Mouse (Mus musculus) erythroblast, embryonic 14.5 days (primary cell): ENCODE results near the gene Gfi1b. TPM values are rescaled to one million over a fixed set of nuclear protein-coding genes. Genes with fewer than 3 reads are reported as not detected.

Source experiments
- H3K27me3 ChIP-seq: 2 replicates; pipeline ENCODE4 v1.6.1; 2012; ENCODE audit warnings: inconsistent platforms; ENCODE audit not compliant: control insufficient read depth
- H3K36me3 ChIP-seq: 2 replicates; pipeline ENCODE4 v1.6.1; 2012; ENCODE audit warnings: mild to moderate bottlenecking, inconsistent platforms; ENCODE audit not compliant: control insufficient read depth
- H3K4me1 ChIP-seq: 2 replicates; pipeline ENCODE4 v1.6.1; 2012; ENCODE audit warnings: inconsistent platforms; ENCODE audit not compliant: control insufficient read depth
- H3K4me3 ChIP-seq: replicated peaks from 2 replicates; pipeline ENCODE3; 2012; ENCODE audit warnings: moderate library complexity, mild to moderate bottlenecking, inconsistent platforms
- H3K9me3 ChIP-seq: 2 replicates; pipeline ENCODE4 v1.6.1; 2012; ENCODE audit warnings: low read length, inconsistent platforms, mixed read lengths; ENCODE audit not compliant: control insufficient read depth
- GATA1 ChIP-seq: IDR thresholded peaks from 2 replicates; pipeline ENCODE4 v1.6.1; 2012; ENCODE audit warnings: low read length, inconsistent platforms, mixed read lengths
- TAL1 ChIP-seq: IDR thresholded peaks from 3 replicates; pipeline ENCODE4 v1.6.1; 2012; ENCODE audit warnings: low read length, inconsistent platforms, mixed read lengths
- polyA plus RNA-seq: library from polyadenylated mRNA; stranded (reverse); fragments of >175 nt; gene quantifications from 2 replicates; pipeline ENCODE4 v1.2.3, GENCODE M21; 2012

Gfi1b gene
- polyA plus RNA-seq, 1 experiment = 35.4 TPM

GRCm38 (mm10) chr2:28640461-28641424 lies 19.0 kb upstream of the Gfi1b start, which contains the start of gene Tsc1:
Tsc1 (plus strand) TSS chr2:28641228.
- H3K4me1 ChIP-seq = peaks cover 55% of the 10 kb centered on the region
- H3K36me3 ChIP-seq = no peaks in the 10 kb centered on the region; the same call in 1 of the 2 replicates
- H3K27me3 ChIP-seq = no peaks in the 10 kb centered on the region
- TF ChIP-seq TAL1 (no peak), GATA1 (no peak)
- H3K9me3 ChIP-seq = no peaks in the 10 kb centered on the region
- H3K4me3 ChIP-seq = peak within 1 kb of the TSS; percentile 94

DNA sequence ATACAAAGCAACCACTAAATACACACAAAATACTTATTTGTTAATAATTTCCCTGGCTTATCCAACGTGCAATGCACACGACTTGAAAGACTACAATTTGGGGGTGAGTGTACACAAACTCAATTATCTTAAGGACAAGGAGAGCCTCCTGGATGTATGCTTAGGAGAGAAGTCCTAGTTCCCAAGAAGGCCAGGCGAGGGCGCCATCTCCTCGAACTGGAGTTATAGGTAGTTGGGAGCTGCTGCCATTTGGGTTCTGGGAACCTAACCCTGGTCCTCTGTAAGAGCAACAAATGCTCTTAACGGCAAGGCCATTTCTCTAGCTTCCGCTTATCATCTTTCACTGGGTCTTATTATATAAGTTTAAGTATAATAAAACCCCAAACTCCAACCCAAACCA lies 18.0 kb upstream of the Gfi1b start:
- TF ChIP-seq TAL1 (no peak), GATA1 (no peak)
- Histone ChIP-seq H3K4me1 (peaks cover 46% of the 10 kb centered on the region), H3K36me3 (no peaks in the 10 kb centered on the region; the same call in 1 of the 2 replicates), H3K4me3 (no peak overlapping the region), H3K27me3 (no peaks in the 10 kb centered on the region), H3K9me3 (no peaks in the 10 kb centered on the region)

DNA sequence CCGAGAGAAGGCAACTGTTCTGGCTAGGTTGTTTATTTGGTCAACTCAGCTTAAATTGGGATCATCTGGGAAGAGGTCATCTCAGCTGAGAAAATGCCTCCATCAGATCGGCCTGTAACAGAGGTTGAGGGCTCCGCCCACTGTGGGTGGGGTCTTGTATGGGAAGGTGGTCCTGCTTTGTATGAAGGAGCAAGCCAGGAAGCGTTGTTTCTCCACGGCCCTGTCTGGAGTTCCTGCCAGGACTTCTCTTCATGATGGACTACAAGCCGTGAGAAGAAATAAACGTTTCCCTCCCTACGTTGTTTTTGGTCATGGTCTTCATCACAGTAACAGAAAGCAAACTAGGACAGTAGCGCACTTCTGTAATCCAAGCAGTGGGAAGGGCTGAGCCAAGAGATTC lies 17.1 kb upstream of the Gfi1b start:
- Histone ChIP-seq H3K4me1 (peaks cover 43% of the 10 kb centered on the region), H3K9me3 (no peaks in the 10 kb centered on the region), H3K36me3 (no peaks in the 10 kb centered on the region; the same call in 1 of the 2 replicates), H3K27me3 (no peaks in the 10 kb centered on the region), H3K4me3 (peak overlapping the region; percentile 34)
- TF ChIP-seq TAL1 = no peak
- TF ChIP-seq GATA1 = no peak

- Histone ChIP-seq H3K4me1 (peaks cover 45% of the 10 kb centered on the region), H3K36me3 (no peaks in the 10 kb centered on the region; the same call in 1 of the 2 replicates), H3K4me3 (peak overlapping the region; percentile 34), H3K9me3 (no peaks in the 10 kb centered on the region), H3K27me3 (peaks cover 2% of the 10 kb centered on the region; the same call in 1 of the 2 replicates)
- TF ChIP-seq GATA1 = no peak
- TF ChIP-seq TAL1 = no peak
Measured at GRCm38 (mm10) chr2:28638352-28638751, 16.6 kb upstream of the Gfi1b start.

DNA sequence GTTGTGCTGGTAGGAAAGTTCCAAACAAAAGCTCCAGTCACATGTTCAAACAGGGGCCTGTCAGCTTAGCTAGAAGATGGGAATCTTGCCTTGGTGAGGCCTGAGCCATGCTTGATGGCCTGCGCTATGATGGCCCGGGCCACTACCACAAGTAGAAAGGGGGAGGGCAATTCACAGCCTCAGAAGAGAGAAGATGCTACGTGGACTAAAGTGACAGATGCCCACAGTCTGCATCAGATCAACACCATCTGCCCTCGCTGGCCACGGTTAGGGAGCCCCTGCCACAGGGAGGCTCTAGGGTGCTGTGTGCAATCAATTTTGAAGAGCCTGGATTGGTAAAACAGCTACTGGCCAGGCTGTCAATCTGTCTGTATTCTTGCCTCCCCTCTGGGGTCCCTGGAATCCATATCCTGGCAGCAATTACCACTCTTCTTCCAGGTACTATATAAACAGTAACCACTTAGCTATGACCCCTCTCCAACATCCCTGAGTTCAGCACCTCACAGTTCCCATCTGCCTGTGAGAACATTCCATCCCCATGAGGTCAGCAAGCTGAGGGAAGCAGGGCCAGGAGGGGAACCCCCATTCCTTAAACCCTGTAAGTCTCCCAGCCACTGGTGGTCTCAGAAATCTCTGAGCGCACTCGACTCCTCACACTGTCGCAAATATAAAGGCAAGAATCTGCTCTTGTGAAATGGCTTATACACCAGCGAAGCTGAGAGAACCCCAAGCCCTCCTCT lies 15.5 kb upstream of the Gfi1b start:
- Histone ChIP-seq H3K27me3 (peaks cover 6% of the 10 kb centered on the region; the same call in 1 of the 2 replicates), H3K4me1 (peaks cover 40% of the 10 kb centered on the region), H3K9me3 (no peaks in the 10 kb centered on the region), H3K4me3 (no peak overlapping the region), H3K36me3 (no peaks in the 10 kb centered on the region; the same call in 1 of the 2 replicates)
- TF ChIP-seq GATA1 (no peak), TAL1 (no peak)

DNA sequence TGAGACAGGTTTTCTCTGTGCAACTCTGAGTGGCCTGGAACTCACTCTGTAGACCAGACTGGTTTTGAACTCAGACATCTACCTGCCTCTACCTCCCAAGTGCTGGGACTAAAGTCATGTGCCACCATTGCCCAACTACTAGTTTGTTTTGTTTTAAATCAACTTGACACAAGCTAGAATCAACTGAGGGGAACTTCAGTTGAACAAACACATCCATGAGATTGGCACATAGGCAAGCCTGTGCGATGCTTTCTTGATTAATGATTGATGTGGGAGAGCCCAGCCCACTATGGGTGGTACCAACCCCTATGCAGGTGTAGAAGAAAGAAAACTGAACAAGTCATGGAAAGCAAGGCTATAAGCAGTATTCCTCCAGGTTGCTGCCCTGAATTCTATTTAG lies 13.4 kb upstream of the Gfi1b start:
- peaks cover 9% of the 10 kb centered on the region for H3K27me3 ChIP-seq
- H3K4me1 ChIP-seq = peaks cover 27% of the 10 kb centered on the region
- H3K9me3 ChIP-seq = no peaks in the 10 kb centered on the region
- no peaks in the 10 kb centered on the region; the same call in 1 of the 2 replicates for H3K36me3 ChIP-seq
- H3K4me3 ChIP-seq = no peak overlapping the region
- TF ChIP-seq TAL1 (no peak), GATA1 (no peak)

- Histone ChIP-seq H3K9me3 (no peaks in the 10 kb centered on the region), H3K4me3 (no peak overlapping the region), H3K36me3 (no peaks in the 10 kb centered on the region), H3K4me1 (peaks cover 17% of the 10 kb centered on the region), H3K27me3 (peaks cover 9% of the 10 kb centered on the region)
- no peak for TF ChIP-seq TAL1
- no peak for TF ChIP-seq GATA1
Measured at GRCm38 (mm10) chr2:28633136-28633535, 11.4 kb upstream of the Gfi1b start.

GRCm38 (mm10) chr2:28632626-28633025 lies 10.8 kb upstream of the Gfi1b start:
- TF ChIP-seq GATA1 (no peak), TAL1 (no peak)
- H3K4me1 ChIP-seq = peaks cover 12% of the 10 kb centered on the region
- no peaks in the 10 kb centered on the region for H3K9me3 ChIP-seq
- H3K27me3 ChIP-seq = peaks cover 9% of the 10 kb centered on the region
- H3K4me3 ChIP-seq = no peak overlapping the region
- no peaks in the 10 kb centered on the region for H3K36me3 ChIP-seq

DNA sequence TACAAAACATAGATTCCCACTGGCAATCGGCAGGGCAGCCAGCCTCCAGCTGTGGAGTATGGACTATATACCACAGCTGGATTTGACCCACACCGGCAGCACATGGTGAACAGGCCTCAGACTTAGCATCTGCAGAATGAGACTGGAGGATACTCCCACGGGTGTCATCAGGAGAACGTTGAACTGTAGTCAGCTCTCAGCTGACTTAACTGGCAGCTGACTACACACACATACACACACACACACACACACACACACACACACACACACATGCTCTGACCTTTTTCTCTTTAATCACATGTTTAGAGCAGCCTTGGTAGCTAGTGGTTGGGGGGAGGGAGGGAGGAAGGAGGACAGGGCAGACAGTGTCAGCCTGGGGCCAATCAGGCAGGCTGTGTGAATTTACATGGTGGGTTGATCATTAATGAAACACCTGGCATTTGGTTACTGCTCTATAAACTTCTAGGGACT lies 8.2 kb upstream of the Gfi1b start:
- Histone ChIP-seq H3K27me3 (peaks cover 13% of the 10 kb centered on the region), H3K4me1 (peaks cover 12% of the 10 kb centered on the region), H3K36me3 (no peaks in the 10 kb centered on the region), H3K9me3 (peaks cover 2% of the 10 kb centered on the region; the same call in 1 of the 2 replicates), H3K4me3 (no peak overlapping the region)
- TF ChIP-seq TAL1 = no peak
- TF ChIP-seq GATA1 = no peak
